Mouse (Mus musculus) lung, postnatal 0 days (tissue): Measurements from ENCODE around the gene Emc1. TPM values are rescaled to one million over a fixed set of nuclear protein-coding genes. Genes with fewer than 3 reads are reported as not detected.

Experiments
- ATAC-seq: fragments of 200-750 bp; cut with Nextera tagmentation; 2 replicates; pipeline ENCODE4 v1.8.0; 2017; ENCODE audit warnings: moderate library complexity
- DNase-seq: peaks from one replicate; pipeline ENCODE4 v3.0.0-alpha.2; 2016; ENCODE audit warnings: low spot score
- H3K27ac ChIP-seq: fragments of 300-500 bp; sonication (generic); 2 replicates; pipeline ENCODE4 v1.5.1; 2014; ENCODE audit warnings: antibody characterized with exemption, mild to moderate bottlenecking, low read length, mixed read lengths
- H3K27me3 ChIP-seq: fragments of 300-500 bp; sonication (generic); replicated peaks from 2 replicates; pipeline ENCODE4 v1.6.1; 2014; ENCODE audit warnings: low read length, mixed read lengths; ENCODE audit not compliant: insufficient read depth
- H3K36me3 ChIP-seq: fragments of 300-500 bp; sonication (generic); 2 replicates; pipeline ENCODE4 v1.6.1; 2014; ENCODE audit warnings: low read length, mixed read lengths; ENCODE audit not compliant: insufficient read depth
- H3K4me1 ChIP-seq: fragments of 300-500 bp; sonication (generic); 2 replicates; pipeline ENCODE4 v1.6.1; 2014; ENCODE audit warnings: antibody characterized with exemption, low read depth, low read length, mixed read lengths; ENCODE audit not compliant: insufficient read depth
- H3K4me2 ChIP-seq: fragments of 300-500 bp; sonication (generic); replicated peaks from 2 replicates; pipeline ENCODE4 v1.6.1; 2014; ENCODE audit warnings: low read depth, mild to moderate bottlenecking, low read length, moderate library complexity, mixed read lengths
- H3K4me3 ChIP-seq: fragments of 300-500 bp; sonication (generic); 2 replicates; pipeline ENCODE4 v1.5.1; 2014; ENCODE audit warnings: low read depth, low read length
- H3K9ac ChIP-seq: fragments of 300-500 bp; sonication (generic); replicated peaks from 2 replicates; pipeline ENCODE4 v1.6.1; 2014; ENCODE audit warnings: low read depth, mild to moderate bottlenecking
- H3K9me3 ChIP-seq: fragments of 300-500 bp; sonication (generic); 2 replicates; pipeline ENCODE4 v1.6.1; 2016; ENCODE audit warnings: low read length, mixed read lengths
- CTCF ChIP-seq: IDR thresholded peaks from 2 replicates; pipeline ENCODE4 v1.5.1; 2016; ENCODE audit warnings: antibody characterized with exemption, mild to moderate bottlenecking
- EP300 ChIP-seq: IDR thresholded peaks from 2 replicates; pipeline ENCODE4 v1.6.1; 2016; ENCODE audit warnings: antibody characterized with exemption, mild to moderate bottlenecking, control low read depth
- WGBS: fragments of 180-500 bp; shearing (Covaris S2); extraction: QIAGEN DNeasy Blood & Tissue Kit; methylation state at CpG from one replicate; pipeline ENCODE4 v1.1.7; 2014; 5-methylcytosine and 5-hydroxymethylcytosine counted together
- microRNA-seq: library from miRNA; unstranded; fragments of <30 nt; microRNA quantifications from one replicate; pipeline ENCODE4, GENCODE M21; 2016
- polyA plus RNA-seq: library from polyadenylated mRNA; unstranded; fragments of >200 nt; fragmentation: Nextera tagmentation; extraction: Ambion mirVana; gene quantifications from 2 replicates; pipeline ENCODE4 v1.2.1, GENCODE M21; 2015

Gene Emc1
- polyA plus RNA-seq, 1 experiment from 2014 or later: 11.3 TPM

GRCm38 (mm10) chr4:139400487-139400886 lies 48.1 kb downstream of the Emc1 start:
- DNase-seq: no peak
- 85% methylated on average over 5 of the region's 5 CpGs for WGBS
- ATAC-seq: no peak
- Histone ChIP-seq H3K27ac (no peak overlapping the region), H3K4me2 (no peak overlapping the region), H3K27me3 (no peaks in the 10 kb centered on the region), H3K4me3 (no peak overlapping the region), H3K9ac (no peak overlapping the region), H3K9me3 (no peaks in the 10 kb centered on the region), H3K36me3 (peaks cover 70% of the 10 kb centered on the region), H3K4me1 (no peaks in the 10 kb centered on the region)
- TF ChIP-seq CTCF: no peak
- no peak for TF ChIP-seq EP300

GRCm38 (mm10) chr4:139403214-139403613 lies 50.8 kb downstream of the Emc1 start:
- no peak for DNase-seq
- H3K9ac ChIP-seq: no peak overlapping the region
- no peak overlapping the region for H3K4me2 ChIP-seq
- no peak overlapping the region for H3K27ac ChIP-seq
- ATAC-seq: no peak
- H3K4me3 ChIP-seq: no peak overlapping the region
- no peaks in the 10 kb centered on the region for H3K27me3 ChIP-seq
- peaks cover 76% of the 10 kb centered on the region for H3K36me3 ChIP-seq
- H3K9me3 ChIP-seq: no peaks in the 10 kb centered on the region
- peak; percentile 20; the same call in 1 of the 2 replicates for TF ChIP-seq CTCF
- no peak for TF ChIP-seq EP300
- H3K4me1 ChIP-seq: no peaks in the 10 kb centered on the region
- 73% methylated on average over 14 of the region's 14 CpGs for WGBS

GRCm38 (mm10) chr4:139411351-139411750 lies 59.0 kb downstream of the Emc1 start:
- no peak overlapping the region for H3K4me3 ChIP-seq
- peaks cover 86% of the 10 kb centered on the region for H3K36me3 ChIP-seq
- no peaks in the 10 kb centered on the region for H3K27me3 ChIP-seq
- no peaks in the 10 kb centered on the region for H3K4me1 ChIP-seq
- no peak for DNase-seq
- no peak overlapping the region for H3K4me2 ChIP-seq
- H3K9me3 ChIP-seq: no peaks in the 10 kb centered on the region
- no peak for ATAC-seq
- H3K9ac ChIP-seq: no peak overlapping the region
- no peak overlapping the region for H3K27ac ChIP-seq
- 86% methylated on average over 3 of the region's 3 CpGs for WGBS
- TF ChIP-seq EP300 (no peak), CTCF (no peak)

GRCm38 (mm10) chr4:139417868-139418267 lies 65.5 kb downstream of the Emc1 start:
- no peak overlapping the region for H3K27ac ChIP-seq
- H3K9me3 ChIP-seq: no peaks in the 10 kb centered on the region
- no peaks in the 10 kb centered on the region for H3K4me1 ChIP-seq
- ATAC-seq: no peak
- TF ChIP-seq CTCF: no peak
- no peak for TF ChIP-seq EP300
- no peak overlapping the region for H3K9ac ChIP-seq
- DNase-seq: no peak
- no peak overlapping the region for H3K4me3 ChIP-seq
- peaks cover 71% of the 10 kb centered on the region for H3K36me3 ChIP-seq
- H3K27me3 ChIP-seq: no peaks in the 10 kb centered on the region
- 61% methylated on average over 1 of the region's 1 CpGs for WGBS
- no peak overlapping the region for H3K4me2 ChIP-seq

- Histone ChIP-seq H3K4me3 (no peak overlapping the region), H3K27me3 (no peaks in the 10 kb centered on the region), H3K9ac (no peak overlapping the region), H3K36me3 (peaks cover 83% of the 10 kb centered on the region), H3K4me1 (no peaks in the 10 kb centered on the region), H3K9me3 (no peaks in the 10 kb centered on the region), H3K4me2 (no peak overlapping the region), H3K27ac (no peak overlapping the region)
- ATAC-seq (no peak), DNase-seq (no peak)
- 90% methylated on average over 7 of the region's 7 CpGs for WGBS
- TF ChIP-seq CTCF (no peak), EP300 (no peak)
Observed at GRCm38 (mm10) chr4:139421621-139422020, 69.2 kb downstream of the Emc1 start.

GRCm38 (mm10) chr4:139422409-139422808 lies 70.0 kb downstream of the Emc1 start:
- H3K4me1 ChIP-seq: no peaks in the 10 kb centered on the region
- WGBS: 96% methylated on average over 2 of the region's 2 CpGs
- no peak overlapping the region for H3K27ac ChIP-seq
- peaks cover 89% of the 10 kb centered on the region for H3K36me3 ChIP-seq
- TF ChIP-seq CTCF (no peak), EP300 (no peak)
- DNase-seq (no peak), ATAC-seq (no peak)
- no peak overlapping the region for H3K9ac ChIP-seq
- no peak overlapping the region for H3K4me3 ChIP-seq
- no peak overlapping the region for H3K4me2 ChIP-seq
- no peaks in the 10 kb centered on the region for H3K27me3 ChIP-seq
- no peaks in the 10 kb centered on the region for H3K9me3 ChIP-seq

- WGBS: 60% methylated on average over 2 of the region's 2 CpGs
- H3K27ac ChIP-seq: no peak overlapping the region
- no peak for ATAC-seq
Observed at GRCm38 (mm10) chr4:139423270-139423669, 70.9 kb downstream of the Emc1 start.

More at GRCm38 (mm10) chr4:139423270-139423669, 70.9 kb downstream of the Emc1 start:
- no peak overlapping the region for H3K4me3 ChIP-seq
- no peak overlapping the region for H3K4me2 ChIP-seq
- no peaks in the 10 kb centered on the region for H3K27me3 ChIP-seq
- TF ChIP-seq CTCF (no peak), EP300 (no peak)
- no peaks in the 10 kb centered on the region for H3K4me1 ChIP-seq
- DNase-seq: no peak
- no peak overlapping the region for H3K9ac ChIP-seq
- H3K36me3 ChIP-seq: peaks cover 92% of the 10 kb centered on the region
- no peaks in the 10 kb centered on the region for H3K9me3 ChIP-seq

Small RNA genes within 50 kb of the gene (microRNA-seq; reads per million reads assigned to microRNA genes)
- gene Gm24245 (not detected), gene Gm25732 (not detected)

Other genes starting within 250 kb of the Emc1 start
- gene Minos1, start 221.5 kb upstream of the Emc1 start, polyA plus RNA-seq: 474 and 487 TPM in 2 replicates
- gene Capzb, start 159.7 kb upstream of the Emc1 start, polyA plus RNA-seq: 401 and 408 TPM in 2 replicates
- 14.4 and 17.4 TPM in 2 replicates for gene Pqlc2, start 41.9 kb upstream of the Emc1 start, polyA plus RNA-seq
- gene Akr7a5, start 41.8 kb upstream of the Emc1 start, polyA plus RNA-seq: 60.0 and 61.4 TPM in 2 replicates
- 34.5 and 36.1 TPM in 2 replicates for gene Mrto4, start within 50 bp of the Emc1 start, polyA plus RNA-seq
- 49.2 and 50.8 TPM in 2 replicates for gene Ubr4, start within 50 bp of the Emc1 start, polyA plus RNA-seq
- 4.7 and 6.2 TPM in 2 replicates for gene Iffo2, start 178.0 kb downstream of the Emc1 start, polyA plus RNA-seq